Mouse (Mus musculus) C2C12 (cell line): ENCODE data around the gene Slc11a2.

Experiments
- CEBPB ChIP-seq: IDR thresholded peaks from one replicate; pipeline ENCODE4 v1.6.1; 2011; ENCODE audit warnings: low read depth, mild to moderate bottlenecking, control low read depth, moderate library complexity
- CTCF ChIP-seq: IDR thresholded peaks from one replicate; pipeline ENCODE4 v1.5.1; 2011; ENCODE audit not compliant: control insufficient read depth, insufficient read depth, insufficient read length
- MAX ChIP-seq: IDR thresholded peaks from one replicate; pipeline ENCODE4 v1.6.1; 2011; ENCODE audit warnings: mild to moderate bottlenecking, control low read depth
- MYOD1 ChIP-seq: IDR thresholded peaks from one replicate; pipeline ENCODE4 v1.6.1; 2011; ENCODE audit warnings: low read depth; ENCODE audit not compliant: control insufficient read depth, insufficient read length
- MYOG ChIP-seq: IDR thresholded peaks from one replicate; pipeline ENCODE4 v1.6.1; 2011; ENCODE audit not compliant: control insufficient read depth, insufficient read length; ENCODE audit errors: extremely low read depth
- USF1 ChIP-seq: IDR thresholded peaks from one replicate; pipeline ENCODE4 v1.6.1; 2011; ENCODE audit warnings: low read depth, mild to moderate bottlenecking, control low read depth, moderate library complexity

DNA sequence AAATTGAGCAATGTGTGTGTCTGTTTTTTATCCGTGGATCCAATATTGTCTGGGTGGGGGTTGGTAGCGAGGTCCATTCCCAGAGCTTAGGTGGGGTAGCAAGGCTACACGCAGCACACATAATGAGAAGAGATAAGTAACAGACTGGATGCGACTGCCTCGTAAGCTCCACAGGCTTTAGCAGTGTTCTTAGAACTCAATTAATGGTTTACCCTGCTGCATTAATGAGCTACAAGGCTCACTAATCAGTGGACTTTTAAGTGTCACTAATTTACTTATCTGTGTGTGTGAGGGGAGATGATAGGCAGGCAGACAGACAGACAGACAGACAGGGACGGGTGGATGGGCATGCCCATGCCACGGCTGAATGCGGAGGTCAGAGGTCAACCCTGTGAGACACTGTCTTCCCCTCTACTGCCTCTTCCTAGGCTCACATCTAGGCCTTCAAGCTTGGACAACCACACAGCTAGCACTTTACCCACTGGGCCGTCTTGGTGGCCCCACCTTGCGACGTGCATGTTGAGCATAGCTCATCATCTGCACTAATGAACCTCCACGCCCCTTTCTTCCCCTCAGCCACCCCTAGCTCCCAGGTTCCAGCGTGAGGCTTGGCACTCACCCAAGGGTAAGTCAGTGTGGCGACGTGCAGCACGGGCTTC, 24.2 kb downstream of the Slc11a2 start:
- no peak for TF ChIP-seq CTCF
- TF ChIP-seq MYOD1 = no peak
- TF ChIP-seq USF1 = no peak
- no peak for TF ChIP-seq MAX
- TF ChIP-seq MYOG = no peak
- no peak for TF ChIP-seq CEBPB
